Mouse (Mus musculus): Measurements from ENCODE around the gene Ccdc13.

Ccdc13 gene

DNA sequence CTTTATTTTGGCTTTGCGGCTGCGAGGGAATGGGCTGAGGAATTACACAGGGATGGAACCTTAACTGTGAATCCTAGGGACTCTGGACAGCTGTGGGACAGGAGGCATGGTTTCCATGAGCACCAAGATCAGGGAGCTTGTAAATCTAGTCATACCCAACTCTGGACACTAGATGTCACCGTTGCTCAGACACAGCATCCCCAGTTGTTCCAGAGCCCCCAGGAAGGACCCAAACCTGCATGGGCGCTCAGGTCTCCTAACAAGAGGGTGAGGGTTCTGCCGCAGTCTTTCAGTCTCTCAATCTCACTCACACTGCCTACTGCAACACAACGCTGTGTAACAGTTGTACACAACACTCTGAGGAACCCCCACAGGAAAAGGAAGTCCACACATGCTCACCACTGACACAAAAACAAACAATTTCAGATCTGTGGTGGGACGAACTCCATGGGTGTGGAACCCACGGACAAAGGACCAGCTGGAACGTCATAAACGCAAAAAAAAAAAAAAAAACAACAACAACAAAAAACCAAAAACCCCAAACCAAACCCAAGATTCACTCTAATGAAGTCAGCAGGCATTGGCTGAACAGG is 7.4 kb upstream of the Ccdc13 start:
- DNase-seq (ENCODE audit: low spot score in 2 of 2): peak in 1 of 2 experiments; percentile 23

- no peak for DNase-seq (ENCODE audit: low spot score in 2 of 2)
Observed at GRCm38 (mm10) chr9:121842914-121843313, 3.7 kb upstream of the Ccdc13 start.

- DNase-seq (ENCODE audit: low spot score in 2 of 2): no peak
Observed at GRCm38 (mm10) chr9:121839622-121839965, 333 bp upstream of the Ccdc13 start.

GRCm38 (mm10) chr9:121838008-121838407 is 1.3 kb downstream of the Ccdc13 start:
- no peak for DNase-seq (ENCODE audit: low spot score in 2 of 2)

- no peak for DNase-seq (ENCODE audit: low spot score in 2 of 2)
Observed at GRCm38 (mm10) chr9:121833825-121834224, 5.4 kb downstream of the Ccdc13 start.

DNA sequence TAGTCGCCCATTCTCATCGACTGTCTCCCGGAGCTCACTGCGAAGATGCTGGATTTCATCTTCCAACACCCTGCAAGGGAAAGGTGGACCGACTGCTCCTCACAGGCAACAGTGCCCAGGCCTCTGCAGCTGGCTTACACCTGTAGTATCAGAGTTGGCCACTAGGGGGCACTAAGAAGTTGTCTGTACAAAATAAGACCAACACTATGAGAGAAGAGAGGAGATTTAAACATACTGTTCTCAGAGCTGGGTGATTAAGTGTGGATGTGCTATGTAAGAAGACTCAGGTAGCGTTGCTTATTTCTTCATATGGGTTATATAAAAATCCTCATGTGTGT is 8.3 kb downstream of the Ccdc13 start:
- DNase-seq (ENCODE audit: low spot score in 2 of 2): peak in 1 of 2 experiments; percentile 65

GRCm38 (mm10) chr9:121830243-121830955 is 8.9 kb downstream of the Ccdc13 start:
- no peak for DNase-seq (ENCODE audit: low spot score in 2 of 2)

GRCm38 (mm10) chr9:121829270-121829992 is 9.8 kb downstream of the Ccdc13 start:
- DNase-seq (ENCODE audit: low spot score in 2 of 2): no peak

DNA sequence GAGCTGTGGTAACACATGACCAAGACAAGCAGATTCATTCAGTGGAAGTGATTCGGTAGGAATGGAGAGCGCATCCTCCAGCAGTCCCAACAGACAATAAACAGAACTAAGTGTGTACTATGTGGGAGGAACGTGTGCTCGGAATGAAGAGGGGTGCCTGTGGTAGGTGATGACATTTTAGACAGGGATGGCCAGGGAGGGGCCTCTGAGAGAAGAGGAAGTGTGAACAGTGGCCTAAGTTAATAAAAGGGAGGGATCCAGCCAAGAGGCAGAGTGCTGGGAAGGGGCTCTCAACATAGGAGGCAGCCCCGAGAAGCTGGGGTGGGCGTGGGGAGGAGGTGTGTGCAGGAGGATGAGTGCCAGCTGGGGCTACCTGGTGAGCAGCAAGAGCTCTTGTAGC is 10.9 kb downstream of the Ccdc13 start:
- DNase-seq (ENCODE audit: low spot score in 2 of 2): no peak

- no peak for DNase-seq (ENCODE audit: low spot score in 2 of 2)
Observed at GRCm38 (mm10) chr9:121826356-121826755, 12.9 kb downstream of the Ccdc13 start.

DNA sequence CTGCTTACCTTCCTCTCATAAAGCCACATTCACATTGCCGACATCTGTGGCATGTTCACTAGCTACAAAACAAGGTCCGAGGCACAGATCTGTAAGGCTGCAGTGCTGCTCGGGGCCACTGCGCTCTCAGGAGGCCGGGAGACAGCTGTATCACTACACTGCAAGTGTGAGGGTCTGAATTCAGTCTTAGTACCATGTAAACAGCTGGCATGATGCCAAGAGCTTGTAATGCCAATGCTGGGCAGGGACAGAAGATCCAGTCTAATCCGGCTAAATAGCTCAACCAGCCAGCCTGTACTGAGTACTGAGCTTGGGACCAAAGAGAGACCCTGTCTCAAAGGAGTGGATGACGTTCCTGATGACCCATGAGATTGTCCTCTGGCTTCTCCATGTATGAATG is 15.3 kb downstream of the Ccdc13 start:
- DNase-seq (ENCODE audit: low spot score in 2 of 2): no peak

DNA sequence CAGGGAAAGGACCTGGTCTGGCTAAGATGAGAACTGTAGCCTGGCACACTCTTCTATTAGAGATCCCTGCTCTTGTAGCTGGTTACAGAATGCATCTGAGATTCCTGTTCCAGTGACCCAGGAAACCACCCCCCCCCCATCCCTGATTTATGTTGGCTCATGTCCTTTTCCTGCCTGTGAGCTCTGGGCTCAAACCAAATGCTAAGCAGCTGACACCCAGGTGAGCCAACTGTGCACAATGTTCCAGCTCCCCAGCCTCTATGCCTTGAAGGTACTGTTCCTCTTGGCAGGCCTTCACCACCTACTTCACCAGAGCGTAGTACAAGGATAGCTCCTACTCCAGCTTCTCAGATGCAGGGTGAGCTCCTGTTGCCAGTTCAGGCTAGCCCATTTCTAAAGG is 16.2 kb downstream of the Ccdc13 start:
- peak; percentile 25 to 32 for DNase-seq (ENCODE audit: low spot score in 2 of 2)

- no peak for DNase-seq (ENCODE audit: low spot score in 2 of 2)
Observed at GRCm38 (mm10) chr9:121822585-121822991, 16.7 kb downstream of the Ccdc13 start.

DNA sequence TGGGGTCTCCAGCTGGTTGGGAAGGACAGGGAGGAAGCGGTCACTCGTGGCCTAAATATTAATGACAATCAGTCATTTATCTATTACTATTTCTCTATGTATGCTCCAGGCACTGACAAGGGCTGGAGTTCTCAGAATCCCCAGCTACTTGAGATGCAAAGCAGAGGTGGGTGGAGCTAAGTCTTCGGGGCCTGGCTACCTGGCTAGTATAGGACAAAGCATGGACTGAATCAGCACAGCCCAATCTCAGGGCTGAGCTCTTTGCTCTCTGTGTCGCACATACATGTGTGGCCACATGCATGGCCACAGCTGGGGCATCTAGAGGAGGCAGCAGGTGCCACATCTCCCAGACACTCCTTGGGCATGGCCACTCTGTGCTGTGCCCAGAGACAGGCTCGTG is 18.5 kb downstream of the Ccdc13 start:
- DNase-seq (ENCODE audit: low spot score in 2 of 2): no peak

DNA sequence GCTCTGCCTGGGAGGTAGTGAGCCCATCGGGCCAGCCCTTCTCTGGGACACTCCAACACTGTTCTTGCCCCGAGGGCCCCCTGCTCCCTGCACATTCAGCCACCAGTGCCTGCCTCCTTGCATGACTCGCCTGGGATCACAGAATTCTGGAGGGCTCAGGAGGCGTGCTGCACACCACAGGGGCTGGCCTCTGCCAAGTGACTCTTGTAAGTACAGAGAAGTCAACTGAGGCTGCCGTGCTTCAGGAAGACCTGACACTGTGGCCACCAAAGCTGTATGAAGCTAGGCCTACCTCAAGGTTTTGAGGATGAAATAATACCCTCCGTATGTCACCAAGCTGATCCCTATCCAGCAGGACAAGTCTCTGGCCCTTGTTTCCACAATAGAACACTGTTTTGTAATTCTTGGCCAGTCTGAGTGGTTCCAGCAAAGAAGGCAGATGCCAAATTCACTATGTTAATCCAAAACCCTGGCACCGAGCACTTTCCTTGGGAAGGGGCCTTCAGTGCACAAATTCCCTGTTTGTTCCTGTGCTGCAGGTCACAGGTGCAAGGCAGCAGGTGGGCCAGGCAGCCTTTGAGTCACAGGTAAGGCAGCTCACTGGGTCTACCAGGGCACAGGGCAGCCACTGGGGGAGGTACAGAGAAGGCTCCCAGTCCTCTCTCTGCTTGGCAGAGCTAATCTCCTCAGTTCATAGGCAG is 19.3 kb downstream of the Ccdc13 start:
- no peak for DNase-seq (ENCODE audit: low spot score in 2 of 2)

- peak in 1 of 2 experiments; percentile 52 for DNase-seq (ENCODE audit: low spot score in 2 of 2)
Observed at GRCm38 (mm10) chr9:121819073-121819770, 20.0 kb downstream of the Ccdc13 start.

DNA sequence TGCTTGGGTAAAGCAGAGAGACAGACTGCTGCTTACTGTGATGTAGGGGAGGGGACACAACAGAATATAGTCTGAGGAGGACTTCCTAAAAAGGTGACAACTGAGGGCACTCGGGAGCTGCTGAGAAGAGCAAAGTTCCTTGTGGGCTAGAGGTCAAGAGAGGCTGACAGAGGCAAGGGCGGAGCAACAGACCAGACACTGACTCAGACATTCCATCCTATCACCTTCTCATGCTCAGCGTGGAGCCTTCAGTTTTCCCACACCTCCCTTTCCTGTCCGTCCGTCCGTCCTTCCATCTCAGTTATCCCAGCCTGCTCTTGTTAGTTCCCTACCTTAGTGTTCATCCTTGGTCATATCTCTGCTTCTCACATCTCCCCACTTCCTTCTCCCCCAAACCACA is 24.1 kb downstream of the Ccdc13 start:
- no peak for DNase-seq (ENCODE audit: low spot score in 2 of 2)

- no peak for DNase-seq (ENCODE audit: low spot score in 2 of 2)
Observed at GRCm38 (mm10) chr9:121810081-121810821, 29.0 kb downstream of the Ccdc13 start.

- no peak for DNase-seq (ENCODE audit: low spot score in 2 of 2)
Observed at GRCm38 (mm10) chr9:121808511-121808910, 30.8 kb downstream of the Ccdc13 start.

- no peak for DNase-seq (ENCODE audit: low spot score in 2 of 2)
Observed at GRCm38 (mm10) chr9:121807947-121808346, 31.3 kb downstream of the Ccdc13 start.

DNA sequence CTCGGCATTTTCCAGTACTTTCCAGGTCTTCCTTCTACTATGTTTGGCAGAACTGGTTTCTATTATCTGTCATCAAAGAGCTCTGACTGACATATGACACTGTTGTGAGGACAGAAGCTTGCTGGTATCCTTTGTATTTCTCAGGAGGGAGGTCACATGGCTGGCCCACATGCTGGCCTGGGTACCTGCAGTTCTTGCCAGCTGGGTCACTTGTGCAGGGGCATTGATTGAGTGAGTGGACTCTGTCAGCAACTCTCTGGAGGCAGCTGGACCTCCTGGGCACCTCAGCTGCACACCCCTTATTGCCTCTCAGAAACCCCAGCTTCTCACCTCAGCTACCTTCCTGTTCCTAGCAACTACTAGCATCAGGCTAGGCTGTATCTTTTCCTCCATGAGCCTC is 31.7 kb downstream of the Ccdc13 start:
- no peak for DNase-seq (ENCODE audit: low spot score in 2 of 2)

All from heart, adult 9 months (tissue).